Mouse (Mus musculus) ZHBTc4 (cell line): ENCODE measurements around the gene Gstp3.

Experiments used
- DNase-seq: peaks from one replicate; pipeline ENCODE4 v3.0.0-alpha.2; 2011; ENCODE audit warnings: low read depth, low spot score

The Gstp3 gene

DNA sequence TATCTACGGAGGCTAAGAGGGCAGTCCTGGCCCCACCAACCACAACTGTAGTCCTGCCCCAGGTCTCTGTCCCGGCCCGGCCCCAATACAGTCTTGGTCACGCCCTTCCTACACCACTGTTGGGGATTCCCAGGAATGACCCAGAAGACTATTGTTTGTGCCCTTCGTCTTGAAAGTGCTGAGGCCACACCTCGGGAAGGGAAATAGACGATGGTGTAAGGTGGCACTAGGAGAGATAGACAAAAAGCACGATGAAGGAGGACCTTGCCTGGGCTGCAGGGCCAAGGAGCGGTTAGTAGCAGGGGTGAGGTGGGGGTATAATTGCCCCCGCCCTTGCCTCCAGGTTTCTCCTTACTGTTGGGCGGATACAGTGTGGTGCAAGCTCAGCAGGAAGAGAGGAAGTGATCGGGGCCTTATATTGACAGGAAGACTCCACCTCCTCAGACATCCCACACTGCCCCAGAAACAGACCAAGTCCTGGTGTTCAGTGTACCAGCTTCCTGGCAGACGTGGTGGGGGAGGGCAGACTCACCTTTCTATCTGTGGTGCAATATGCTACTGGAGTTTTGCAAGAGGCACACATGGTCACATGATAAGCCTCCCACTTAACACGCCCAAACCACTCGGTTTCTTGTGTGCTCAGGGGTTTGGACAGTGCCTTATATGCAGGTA is at the start of gene Gstp3:
TSS of gene Gstp3 (minus strand) at position 501 of the 672 bp plus-strand sequence.
- DNase-seq = peak; percentile 86

DNA sequence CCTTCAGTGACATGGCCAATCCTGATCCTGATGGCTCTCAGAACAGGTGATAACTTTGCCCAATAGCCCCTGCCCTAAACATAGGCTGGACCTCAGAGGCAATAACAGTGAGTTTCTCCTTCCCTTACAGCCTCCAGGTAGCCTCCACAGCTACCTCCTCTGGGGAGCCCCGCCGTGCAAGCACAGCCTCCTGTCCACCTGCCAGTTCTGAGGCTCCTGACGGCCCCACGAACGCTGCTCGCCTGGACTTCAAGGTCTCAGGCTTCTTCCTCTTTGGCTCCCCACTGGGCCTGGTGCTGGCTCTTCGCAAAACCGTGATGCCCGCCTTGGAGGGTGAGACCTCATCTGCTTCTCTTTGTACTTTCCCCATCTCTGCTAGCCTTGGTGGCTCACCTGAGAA is 49.2 kb upstream of the Gstp3 start:
- DNase-seq = no peak

DNA sequence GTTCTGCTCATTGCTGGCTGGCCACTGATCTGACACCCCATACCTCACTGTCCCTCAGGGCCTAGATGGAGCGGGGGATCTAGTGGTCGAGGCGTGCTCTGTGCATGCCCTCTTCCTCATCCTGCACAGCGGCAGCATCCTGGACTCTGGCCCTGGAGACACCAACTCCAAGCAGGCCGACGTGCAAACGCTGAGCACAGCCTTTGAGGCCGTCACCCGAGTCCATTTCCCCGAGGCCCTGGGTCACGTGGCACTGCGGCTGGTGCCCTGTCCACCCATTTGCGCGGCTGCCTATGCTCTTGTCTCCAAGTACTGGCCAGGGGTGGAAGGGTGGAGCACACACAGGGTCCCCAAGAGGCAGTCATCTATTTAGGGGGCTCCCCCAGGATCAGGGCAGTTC is 47.3 kb upstream of the Gstp3 start:
- no peak for DNase-seq

DNA sequence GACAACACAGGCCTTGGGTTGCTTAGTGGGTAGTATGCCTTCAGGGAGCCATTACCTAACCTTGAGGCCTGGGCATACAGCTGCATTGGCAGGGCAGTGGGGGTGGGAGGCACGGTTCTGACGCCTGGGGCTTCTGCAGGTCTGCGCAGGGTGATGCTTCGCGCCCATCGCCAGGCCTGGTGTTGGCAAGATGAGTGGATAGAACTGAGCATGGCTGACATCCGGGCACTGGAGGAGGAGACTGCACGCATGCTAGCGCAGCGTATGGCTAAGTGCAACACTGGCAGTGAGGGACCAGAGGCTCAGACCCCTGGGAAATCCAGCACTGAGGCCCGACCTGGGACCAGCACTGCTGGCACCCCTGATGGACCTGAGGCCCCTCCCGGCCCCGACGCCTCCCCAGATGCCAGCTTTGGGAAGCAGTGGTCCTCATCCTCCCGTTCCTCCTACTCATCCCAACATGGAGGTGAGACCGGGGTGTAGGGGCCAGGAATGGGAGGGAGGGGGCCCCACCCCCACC is 45.4 kb upstream of the Gstp3 start:
- DNase-seq = no peak

DNA sequence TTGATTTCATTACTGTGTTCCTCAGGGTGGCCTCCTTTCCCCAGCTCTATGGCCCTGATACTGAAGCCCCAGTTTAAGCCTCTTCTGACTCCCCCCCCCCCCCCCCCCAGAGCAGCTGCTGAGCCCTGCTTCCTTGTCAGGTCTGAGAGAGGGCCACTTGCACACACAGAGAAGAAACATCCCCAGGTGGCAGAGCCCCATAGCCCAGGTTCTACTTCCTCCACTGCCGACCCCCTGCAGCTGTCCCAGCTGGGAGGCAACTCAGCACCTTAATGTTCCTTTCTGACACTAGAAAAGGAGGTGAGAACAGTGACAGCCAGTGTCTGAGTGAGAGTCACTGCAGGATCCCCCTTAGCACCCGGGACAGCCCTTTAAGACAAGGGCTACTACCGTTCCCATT is 44.4 kb upstream of the Gstp3 start:
- DNase-seq = no peak

DNA sequence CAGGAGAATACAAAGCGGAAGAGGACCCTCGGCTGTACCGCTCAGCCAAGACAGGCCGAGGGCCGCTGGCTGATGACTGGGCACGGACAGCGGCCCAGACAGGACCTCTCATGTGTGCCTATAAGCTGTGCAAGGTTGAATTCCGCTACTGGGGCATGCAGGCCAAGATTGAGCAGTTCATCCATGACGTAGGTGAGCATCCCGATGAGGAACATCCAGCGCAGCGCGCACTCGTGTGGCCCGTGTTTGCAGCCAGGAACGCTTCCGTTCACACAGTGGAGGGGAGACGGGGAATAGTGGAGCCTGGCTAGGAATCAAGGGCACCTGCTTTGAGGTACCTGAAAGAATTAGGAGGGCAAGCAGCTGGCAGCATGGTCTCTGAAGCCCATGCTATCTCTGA is 43.9 kb upstream of the Gstp3 start:
- DNase-seq = no peak

DNA sequence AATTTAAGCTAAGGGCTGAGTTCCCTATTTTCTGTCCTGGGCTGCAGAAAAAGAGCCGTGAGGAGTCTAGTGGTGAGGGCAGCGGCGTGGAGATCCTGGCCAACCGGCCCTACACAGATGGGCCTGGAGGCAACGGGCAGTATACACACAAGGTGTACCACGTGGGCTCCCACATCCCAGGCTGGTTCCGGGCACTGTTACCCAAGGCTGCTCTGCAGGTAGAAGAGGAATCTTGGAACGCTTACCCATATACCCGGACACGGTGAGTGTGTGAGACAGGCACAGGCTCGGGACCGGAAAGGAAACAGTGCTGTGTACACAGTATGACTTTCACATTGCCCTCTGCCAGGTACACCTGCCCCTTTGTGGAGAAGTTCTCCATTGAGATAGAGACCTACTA is 43.3 kb upstream of the Gstp3 start:
- no peak for DNase-seq

DNA sequence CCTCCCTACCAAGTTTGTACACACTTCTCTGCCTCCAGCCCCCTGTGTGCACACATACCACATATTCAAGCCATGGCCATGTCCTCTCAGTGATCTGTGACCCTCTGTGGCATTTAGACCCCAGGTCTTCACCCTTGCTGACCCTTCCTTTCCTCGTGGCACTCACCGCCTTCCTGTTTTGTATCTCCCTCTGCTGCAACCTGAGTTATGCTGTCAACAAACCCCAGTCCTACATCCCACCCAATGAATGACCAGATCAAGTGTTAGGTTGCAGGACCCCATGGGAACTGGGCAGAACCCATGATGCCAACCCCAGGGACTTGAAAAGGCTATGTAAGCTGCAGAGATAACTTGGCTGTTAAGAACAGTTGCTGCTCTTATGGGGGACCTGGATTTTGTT is 42.7 kb upstream of the Gstp3 start:
- no peak for DNase-seq

DNA sequence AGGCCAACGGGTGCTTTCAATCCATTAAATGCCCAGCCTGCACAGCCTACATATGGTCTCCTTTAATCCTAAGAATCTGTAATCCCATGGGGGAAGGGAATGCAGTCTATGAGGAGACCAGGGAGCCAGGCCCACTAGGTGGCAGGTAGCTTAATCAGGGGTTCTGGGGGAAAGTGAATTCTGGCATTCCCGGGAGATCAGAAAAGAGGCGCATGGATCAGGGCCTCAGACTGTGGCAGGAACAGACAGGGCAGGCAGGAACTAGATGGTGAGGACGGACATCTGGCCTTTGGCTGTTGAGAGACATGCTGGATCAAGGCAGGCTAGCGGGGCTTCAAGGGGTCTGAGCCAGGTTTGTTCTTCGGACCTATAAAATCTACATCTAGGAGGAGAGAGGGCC is 42.1 kb upstream of the Gstp3 start:
- no peak for DNase-seq

DNA sequence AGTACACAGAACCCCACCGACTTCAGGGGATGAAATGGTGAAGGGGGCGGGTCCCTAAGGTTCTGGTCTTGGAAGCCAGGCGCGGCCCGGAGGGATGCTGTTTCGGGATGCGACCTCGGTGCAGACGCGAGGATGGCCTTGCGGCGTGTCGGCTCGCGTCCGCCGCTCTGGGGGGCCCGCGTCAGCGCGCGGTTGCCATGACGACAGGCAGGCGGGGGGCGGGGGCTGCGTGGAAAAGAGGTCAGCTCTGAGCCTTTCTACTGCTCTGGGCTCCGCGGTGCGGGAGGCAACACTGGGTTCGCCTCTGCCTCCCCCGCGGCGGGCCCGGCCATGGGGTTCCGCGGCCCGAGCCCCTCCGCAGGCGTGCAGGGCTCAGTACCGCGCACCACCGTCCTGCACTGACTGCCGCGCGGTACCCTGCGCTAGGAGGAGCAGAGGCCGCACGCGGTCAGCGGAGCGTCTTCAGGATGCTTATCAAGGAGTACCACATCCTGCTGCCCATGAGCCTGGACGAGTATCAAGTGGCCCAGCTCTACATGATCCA is 41.4 kb upstream of the Gstp3 start:
- peak; percentile 63 for DNase-seq

DNA sequence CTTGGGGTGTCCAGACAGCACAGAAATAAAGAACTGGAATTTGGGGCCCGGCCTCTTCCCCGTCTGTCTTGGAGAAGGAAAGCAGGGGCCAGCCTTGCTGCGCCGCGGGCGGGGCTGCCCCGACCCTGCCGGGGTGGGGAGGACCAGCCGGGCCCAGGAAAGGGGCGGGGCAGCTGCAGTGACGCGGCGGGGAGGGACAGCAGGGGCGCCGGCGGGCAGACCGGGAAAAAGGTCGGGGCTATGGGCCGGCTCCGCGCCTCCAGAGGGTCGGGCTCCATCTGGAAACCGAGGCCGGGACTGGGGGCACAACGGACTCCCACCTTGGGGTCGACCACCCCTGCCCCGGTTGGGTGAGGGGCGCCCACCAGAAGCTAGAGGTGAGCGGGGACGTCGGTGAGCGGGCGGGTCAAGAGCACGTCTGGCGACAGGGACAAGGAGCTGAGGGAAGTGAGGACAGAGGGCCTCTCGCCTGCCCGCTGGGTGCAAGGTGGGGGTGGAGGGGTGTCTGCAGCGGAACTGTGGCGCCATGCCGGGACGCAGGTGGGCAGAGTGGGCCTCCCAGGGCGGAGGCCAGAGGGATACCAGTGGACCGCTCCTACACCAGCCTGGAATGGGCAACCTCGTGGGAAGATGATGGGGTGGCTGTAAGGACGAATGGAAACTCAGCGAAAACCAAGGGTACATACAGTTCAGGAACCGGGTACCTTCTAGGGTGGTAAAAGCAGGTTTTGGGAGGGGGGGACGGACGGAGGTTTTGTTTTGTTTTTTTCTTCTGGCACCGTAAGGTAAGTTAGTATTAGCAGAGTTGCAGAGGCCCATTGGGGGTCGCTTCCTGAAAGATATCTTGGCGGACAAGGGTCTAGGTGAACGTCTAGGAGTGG is 40.7 kb upstream of the Gstp3 start, which contains the start of gene Pitpnm1:
TSS of gene Pitpnm1 (plus strand) at position 162 of the 881 bp plus-strand sequence.
- no peak for DNase-seq

DNA sequence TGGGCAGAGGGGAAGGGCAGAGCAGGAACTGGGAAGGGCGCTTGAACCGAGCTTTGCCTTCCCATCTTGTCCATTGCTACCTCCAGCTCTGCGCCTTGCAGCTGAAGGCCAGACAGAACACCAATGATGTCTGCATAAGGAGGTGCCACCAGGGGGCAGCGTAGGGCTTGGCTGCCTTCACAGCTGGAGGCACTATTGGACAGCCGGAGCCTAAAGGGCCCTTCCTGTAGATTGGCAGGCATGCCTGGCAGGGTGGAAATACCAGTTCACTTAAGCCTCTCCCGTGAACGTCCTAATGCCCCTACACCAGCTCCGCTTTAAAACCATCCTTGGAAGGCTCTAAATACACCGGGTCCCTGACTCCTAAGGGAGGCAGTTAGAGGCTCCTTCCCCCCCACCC is 39.7 kb upstream of the Gstp3 start:
- DNase-seq = peak; percentile 92

DNA sequence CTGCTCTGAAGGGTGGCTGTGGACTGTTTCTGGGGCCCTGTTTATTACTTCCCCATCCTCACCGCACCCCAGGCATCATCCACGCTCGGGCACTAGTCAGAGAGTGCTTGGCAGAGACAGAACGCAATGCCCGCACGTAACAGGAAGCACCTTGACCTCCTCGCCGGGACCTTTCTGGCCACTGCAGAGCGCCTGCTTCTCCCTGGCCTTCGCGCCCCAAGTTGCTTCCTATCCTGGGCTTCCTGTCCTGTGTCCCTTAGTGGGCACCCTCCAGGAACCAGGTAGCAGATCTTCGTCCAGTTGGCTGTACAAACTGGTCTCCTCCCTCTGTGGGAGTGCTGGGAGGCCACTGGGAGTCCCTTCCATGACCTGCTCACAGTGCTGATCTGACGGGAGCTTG is 39.1 kb upstream of the Gstp3 start:
- DNase-seq = no peak

DNA sequence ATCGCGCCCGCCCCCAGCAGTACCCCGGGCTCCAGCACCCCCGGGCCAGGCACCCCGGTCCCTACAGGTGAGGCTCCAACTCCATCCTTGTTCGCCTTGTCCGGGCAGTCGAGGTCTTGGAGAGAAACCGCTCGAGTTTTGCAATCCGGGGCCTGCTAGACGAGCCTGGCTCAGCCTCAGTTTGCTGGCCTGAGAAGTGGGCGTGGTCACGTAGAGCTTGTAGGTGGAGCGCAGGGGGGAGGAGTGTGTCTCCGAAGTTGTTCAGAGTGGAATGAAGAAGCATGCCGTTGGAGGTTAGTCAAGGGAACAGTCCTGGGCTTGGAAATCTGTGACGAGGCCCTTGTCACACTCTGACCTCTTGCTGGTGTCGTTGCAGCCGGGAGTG is 38.1 kb upstream of the Gstp3 start:
- peak; percentile 96 for DNase-seq

DNA sequence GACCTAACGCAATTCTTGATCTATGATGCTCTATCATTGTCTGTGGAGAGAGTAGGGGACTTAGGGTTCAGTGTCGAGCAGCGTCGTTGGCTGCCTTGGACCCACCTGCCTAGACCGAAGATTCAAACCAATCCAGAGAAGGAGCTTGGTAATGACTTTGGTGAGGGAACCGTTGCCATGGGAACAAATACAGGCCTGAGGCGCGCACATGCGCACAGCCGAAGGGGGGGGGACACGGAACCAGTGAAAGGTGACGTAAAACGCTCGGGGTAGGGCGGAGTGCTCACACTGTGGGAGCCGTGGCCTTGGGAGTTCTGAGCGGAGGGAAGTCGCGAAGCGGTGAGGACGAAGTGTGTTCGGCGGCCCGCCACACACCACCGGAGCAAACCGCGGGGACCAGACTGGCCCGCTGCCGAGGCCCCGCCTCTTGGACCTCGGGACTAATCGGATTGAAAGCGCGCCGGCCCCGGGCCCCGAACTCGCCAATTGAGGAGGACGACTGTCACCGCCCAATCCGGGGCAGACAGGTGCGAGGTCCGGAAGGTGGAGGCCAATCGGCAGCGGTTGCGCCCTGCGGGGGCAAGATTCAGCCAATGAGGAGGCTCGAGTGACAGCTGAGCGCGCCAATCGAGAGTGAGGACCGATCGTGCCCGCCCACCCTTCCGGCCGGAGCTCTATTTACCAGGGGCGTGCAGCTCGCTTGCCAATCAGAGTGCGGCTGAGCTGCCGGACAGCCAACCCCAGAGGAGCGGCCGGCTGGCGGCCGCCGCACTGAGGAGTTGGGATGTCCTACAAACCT is 37.5 kb upstream of the Gstp3 start, which contains the start of gene Cdk2ap2:
TSS of gene Cdk2ap2 (plus strand) at position 541 of the 799 bp plus-strand sequence.
- DNase-seq = peak; percentile 100

DNA sequence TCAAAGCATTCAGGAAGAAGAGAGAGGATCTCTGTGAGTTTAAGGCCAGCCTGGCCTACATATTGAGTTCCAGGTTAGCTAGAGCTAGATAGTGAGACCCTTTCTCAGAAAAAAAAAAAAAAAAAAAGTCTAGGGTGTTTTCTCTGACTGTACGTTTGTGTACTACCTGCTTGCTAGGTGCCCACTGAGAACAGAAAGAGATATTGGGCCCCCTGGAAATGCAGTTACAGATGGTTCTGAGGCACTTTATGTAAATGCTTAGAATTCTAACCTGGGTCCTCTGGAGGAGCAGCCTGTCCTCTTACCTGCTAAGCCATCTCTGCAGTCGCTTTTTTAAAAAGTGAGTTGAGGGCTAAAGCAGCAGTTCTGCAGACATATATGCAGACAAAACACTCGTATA is 36.4 kb upstream of the Gstp3 start:
- DNase-seq = no peak

DNA sequence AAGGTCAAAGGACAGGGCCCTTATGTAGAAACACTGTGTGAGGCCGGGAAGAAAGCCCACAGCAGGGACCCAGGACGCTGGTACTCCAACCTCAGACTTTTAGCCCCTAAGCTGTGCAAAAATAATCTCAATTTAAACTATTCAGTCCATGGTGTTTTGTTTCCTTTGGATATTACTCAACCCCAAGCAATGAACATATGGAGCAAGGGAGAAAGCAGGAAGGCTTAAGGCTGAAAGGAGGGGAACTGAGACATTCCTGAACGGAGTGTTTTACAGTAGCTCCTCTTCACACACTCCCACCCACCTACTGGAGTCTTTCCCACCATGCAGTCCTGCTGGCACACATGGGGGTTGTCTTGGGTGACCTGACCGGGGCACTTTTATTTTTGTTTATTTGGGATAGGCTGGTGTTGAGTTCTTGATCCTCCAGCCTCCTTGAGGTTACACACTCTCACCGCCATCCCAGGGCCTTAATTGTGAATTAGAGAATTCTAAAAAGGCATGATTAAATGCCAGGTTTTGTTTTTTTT is 35.5 kb upstream of the Gstp3 start:
- no peak for DNase-seq

DNA sequence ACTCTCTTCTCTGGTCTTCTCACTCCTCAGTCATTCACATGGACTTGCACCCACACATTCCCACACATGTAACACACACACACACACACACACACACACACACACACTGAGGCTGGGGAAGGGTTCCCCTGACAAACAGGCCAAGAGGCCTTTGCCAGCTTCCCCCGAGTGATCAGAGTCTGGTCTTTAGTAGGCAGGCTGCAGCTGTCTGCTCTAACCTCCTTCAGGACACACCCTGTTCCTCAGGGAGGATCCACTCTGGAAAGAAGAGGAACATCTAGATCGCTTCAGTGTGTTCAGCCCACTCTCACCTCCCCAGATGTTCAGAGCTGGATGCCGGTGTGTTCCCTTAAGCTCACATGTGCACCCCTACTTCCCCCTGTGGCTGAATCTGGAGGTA is 35.0 kb upstream of the Gstp3 start:
- DNase-seq = peak; percentile 43

DNA sequence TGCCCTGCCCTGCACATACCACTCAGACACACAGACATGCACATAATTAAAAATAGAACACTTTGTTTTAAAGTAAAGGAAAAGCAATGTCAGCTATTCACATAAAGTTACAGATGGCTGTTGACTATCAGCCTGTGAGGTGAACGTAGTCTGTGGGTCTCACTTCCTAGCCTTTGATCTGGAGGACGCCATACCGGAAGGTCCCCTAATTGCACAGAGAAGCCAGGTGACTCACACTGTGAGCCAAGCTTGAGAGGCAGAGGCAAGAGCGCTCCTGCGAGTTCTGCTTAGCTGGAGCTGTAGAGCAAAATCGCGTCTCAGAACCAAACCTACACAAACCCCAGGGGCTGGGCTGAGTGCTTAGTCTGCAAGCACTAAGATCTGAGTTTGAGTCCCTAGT is 34.4 kb upstream of the Gstp3 start:
- DNase-seq = no peak

DNA sequence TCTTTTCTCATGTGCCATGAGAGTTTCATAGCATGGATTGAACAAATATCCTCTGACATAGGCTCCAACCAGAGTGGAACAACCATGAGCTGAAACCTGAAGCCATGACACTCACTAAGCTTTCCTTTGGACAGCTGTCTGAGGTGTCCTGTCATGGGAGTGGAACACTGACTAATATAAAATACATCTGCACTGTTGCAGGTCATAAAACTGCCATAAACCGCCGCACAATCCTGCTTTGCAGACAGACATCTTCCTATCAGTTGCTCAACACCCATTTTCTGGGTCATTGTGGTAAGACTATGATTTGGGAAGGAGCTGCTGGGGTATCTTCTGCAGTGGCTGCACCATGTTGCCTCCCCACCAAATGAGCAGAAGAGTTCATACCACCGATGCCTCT is 33.4 kb upstream of the Gstp3 start:
- DNase-seq = no peak

DNA sequence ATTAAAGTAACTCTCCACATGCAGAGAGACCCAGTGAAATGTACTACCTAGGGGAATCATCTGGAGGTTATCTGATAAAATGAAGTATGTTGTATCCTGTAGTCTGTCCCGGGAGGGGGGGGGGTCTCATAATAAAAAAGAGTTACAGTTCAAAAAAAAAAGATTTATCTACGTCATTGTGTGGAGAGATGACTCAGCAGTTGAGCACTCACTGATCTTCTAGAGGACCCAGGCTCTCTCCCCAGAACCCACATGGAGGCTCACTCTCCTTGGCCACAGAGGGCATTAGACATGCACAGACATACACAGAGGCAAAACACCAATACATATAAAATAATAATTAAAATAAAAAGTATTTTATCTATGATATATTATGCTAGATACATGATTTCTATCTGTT is 32.0 kb upstream of the Gstp3 start:
- no peak for DNase-seq
